Mouse (Mus musculus): ENCODE measurements around the gene Atp1a4. TPM values are rescaled to one million over a fixed set of nuclear protein-coding genes. Genes with fewer than 3 reads are reported as not detected.

Atp1a4 gene
- total RNA-seq (2021) = not detected
- long read RNA-seq, experiment 1 = 0 reads
- long read RNA-seq, experiment 2 = 0 reads

DNA sequence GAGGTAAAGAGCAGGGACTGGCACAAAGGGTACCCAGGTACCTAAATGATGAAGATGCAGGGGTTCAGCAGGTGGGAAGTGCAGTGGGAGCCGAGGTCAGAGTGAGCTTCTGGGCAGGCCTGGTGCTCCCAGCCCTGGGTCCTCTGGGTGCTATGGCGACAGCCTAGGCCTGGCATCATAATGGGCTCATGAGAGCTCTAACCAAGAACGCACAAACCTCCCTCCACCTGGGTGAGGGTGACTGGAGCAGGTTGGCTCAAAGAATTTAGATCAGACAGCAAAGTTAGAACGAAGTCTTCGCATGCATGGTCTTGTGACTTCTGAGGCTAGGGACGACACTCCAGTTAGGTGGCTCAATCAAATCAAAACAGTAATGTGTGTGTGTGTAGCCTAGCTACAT lies at the start of gene Atp1a4:
TSS of gene Atp1a4 (minus strand) at position 101 of the 400 bp plus-strand sequence.
- intact Hi-C loops (cut with DNase I) = no loop called here
- DNase-seq (ENCODE audit: low spot score in 2 of 2) = no peak

DNA sequence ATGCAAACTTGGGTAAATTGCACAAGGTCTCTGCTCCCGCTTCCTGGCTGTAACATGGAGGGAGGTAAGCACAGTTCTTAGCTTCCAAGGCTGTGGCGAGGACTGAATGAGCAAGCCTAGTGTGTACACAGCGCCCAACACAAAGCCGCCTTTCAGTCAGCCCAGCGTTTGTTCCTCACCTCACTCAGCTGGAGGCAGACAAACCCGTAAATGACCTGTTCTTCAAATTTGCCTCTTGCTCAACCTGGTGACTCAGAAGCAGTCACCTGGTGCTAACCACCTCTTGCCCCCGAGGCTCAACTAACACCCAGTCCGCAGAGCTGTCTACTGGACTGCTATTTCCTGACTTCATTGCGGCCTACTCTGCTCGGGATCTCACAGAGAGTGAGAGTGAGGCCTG lies 49.7 kb upstream of the Atp1a4 start:
- DNase-seq (ENCODE audit: low spot score in 2 of 2) = no peak

DNA sequence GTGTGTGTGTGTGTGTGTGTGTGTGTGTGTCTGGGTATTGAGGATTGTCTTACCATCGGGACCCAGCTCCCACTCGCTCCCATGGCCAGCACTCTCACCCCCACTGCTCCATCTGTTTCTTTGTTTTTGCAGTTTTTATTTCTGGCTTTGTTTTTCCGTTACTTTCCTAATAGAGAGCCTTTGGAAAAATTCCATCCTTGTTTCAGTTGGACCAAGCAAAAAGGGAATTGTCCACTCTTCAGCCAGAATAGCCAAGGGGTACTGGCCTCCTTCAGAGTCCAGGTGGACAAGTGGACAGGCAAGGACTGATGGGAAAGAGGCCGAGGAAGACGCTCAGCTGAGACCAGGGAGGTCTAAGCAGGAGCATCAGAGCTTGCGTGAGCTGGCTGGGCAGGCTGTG lies 48.7 kb upstream of the Atp1a4 start:
- no peak for DNase-seq (ENCODE audit: low spot score in 2 of 2)
- intact Hi-C loops (cut with DNase I) = no loop called here

More for the DNA sequence above, 49.7 kb upstream of the Atp1a4 start:
- intact Hi-C loops (cut with DNase I) = no loop called here

DNA sequence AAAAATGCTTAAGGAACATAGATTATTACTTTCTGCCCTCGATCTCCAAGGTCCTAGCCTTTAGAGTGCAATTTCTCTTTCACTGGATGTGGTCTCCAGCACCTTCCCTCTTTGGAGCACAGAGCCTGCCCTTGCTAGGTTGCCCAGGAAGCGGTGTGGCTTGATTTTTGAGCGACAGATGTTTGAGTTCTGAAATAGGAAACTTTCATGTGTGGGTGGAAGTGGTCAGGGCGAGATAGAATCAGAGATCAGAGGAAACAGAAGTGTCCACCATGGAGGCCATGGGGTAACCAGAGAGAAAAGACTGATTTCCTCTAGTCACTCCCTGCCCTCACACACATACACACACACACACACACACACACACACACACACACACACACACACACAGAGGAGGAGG lies 48.0 kb upstream of the Atp1a4 start:
- DNase-seq (ENCODE audit: low spot score in 2 of 2) = no peak
- intact Hi-C loops (cut with DNase I) = no loop called here

DNA sequence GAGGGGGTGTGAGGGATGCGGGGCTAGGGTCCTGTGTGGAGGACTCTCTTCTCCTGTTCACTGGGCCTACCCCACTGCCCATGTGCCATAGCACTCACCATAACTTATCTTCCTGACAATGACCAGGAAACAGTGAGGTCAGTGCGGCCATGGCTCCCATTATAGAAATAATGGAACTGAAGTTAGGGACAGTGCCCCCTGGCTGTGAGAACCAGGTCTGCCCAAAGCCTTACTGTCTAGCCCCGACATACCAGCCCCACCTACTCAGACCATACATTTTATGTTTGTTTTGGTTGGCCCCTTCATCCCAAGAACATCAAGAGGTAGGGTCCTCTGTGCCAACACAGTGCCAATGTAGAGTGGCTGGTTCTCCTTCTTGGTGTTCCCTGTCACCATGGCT lies 47.4 kb upstream of the Atp1a4 start:
- no peak for DNase-seq (ENCODE audit: low spot score in 2 of 2)
- intact Hi-C loops (cut with DNase I) = no loop called here

DNA sequence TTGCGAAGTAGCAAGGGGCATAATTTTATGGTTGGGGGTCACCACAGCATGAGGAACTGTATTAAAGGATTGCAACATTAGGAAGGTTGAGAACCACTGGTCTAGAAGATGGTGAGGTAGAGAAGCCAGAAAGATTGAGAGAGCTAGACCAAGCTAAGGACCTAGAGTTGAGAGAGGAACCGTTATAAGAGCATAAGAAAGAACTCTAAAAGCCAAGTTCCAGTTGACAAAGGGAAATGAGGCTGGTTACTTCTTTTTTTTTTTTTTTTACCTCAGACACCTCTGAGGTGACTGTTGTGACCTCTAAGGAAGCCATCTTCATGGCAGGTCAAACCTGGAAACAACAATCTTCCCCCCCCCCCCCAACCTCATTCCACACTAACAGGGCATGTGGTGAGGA lies 46.9 kb upstream of the Atp1a4 start:
- intact Hi-C loops (cut with DNase I) = no loop called here
- DNase-seq (ENCODE audit: low spot score in 2 of 2) = no peak

DNA sequence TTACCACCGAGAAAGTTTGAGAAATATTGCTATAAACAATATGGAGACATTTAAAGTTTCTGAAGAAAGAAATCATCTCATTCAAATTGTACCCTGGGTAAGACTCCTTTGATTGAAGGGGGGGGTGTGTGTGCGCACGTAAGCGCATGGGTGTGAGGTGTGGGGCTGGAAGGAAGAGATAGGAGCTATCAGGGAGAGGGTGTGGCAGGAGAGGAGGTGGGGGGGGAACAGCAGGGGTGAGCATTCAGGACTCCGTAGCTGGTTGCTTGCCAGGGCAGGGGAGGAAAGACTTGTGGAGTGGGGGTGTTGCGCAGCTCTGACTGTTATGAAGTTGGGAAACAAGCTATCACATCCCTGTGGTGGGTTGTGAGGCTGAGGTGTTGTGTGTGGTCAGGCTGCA lies 46.2 kb upstream of the Atp1a4 start:
- intact Hi-C loops (cut with DNase I) = no loop called here
- no peak for DNase-seq (ENCODE audit: low spot score in 2 of 2)

DNA sequence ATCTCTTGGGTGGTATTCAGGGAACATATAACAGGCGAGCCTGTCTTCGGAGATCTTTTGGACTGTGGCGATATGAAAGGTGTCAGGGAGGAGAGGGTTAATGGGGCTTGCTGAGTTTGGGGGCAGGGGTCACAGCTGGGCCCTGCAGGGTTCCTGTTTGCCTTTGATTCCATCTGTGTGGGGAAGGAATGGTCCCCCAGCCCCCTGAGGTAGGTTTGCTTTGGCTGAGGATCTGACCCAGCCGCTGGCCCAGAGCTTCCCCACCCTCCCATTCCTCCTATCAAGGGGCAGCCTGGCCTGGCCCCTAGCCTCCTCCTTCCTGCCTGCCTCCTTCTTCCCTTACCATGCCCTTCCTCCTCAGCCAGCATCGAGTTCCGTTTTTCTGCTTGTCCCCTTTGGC lies 44.6 kb upstream of the Atp1a4 start:
- intact Hi-C loops (cut with DNase I) = no loop called here
- DNase-seq (ENCODE audit: low spot score in 2 of 2) = no peak

DNA sequence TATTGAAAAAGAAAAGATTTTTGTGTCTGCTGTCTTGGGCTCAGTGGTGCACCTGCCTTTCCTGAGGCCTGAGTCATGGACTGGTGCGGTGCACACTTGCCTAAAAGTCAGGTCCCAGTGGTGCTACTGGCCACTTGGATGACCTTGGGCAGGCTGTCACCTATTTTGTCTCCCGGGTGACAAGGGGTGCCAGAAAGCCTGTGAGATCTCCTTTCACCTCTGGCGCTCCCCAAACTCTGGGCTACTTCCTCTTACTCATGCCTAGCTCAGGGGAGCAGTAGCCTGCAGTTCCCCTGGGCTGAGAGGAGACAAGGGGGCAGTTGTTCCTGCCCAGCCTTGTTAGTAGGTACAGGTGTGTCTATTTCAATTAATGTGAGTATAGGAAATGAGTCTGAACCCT lies 44.1 kb upstream of the Atp1a4 start:
- intact Hi-C loops (cut with DNase I) = no loop called here
- no peak for DNase-seq (ENCODE audit: low spot score in 2 of 2)

DNA sequence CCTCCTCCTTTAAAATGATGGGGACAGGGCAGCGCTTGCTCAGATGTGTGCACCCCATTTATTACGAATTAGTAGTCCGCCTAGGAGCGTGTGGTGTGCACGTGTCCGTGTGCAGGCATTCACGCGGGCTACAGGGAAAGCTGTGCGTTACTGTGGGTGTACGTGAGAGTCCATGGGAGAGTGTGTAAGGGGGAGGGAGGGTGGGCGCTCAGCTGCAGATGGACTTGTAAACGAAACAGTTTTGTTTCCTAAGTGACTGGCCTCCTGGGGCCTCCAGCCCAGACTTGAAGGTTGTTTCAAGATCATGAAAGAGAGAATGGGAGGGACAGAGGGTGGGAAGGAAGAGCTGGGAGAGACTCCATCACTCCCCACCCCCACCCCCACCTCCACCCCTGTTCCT lies 43.0 kb upstream of the Atp1a4 start:
- intact Hi-C loops (cut with DNase I) = no loop called here

DNA sequence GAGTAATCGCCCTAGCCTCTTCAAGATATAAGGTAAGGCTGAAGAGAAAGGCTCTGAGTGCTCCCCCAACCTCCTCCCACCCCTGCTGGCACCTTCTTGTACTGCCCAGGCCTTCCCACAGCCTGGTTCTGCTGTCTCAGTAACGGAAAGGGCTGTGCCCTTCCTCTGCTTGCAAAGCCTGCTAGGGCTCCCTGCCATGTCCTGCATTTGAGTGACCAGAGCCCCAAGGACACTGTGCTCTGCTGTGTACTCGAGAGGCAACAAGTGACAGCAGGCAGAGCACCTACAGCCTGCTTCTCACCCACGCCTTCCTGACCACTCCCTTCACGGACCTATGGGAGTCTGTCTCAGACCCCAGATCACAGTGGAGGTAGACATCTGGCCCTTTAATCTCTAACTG lies 42.0 kb upstream of the Atp1a4 start:
- DNase-seq (ENCODE audit: low spot score in 2 of 2) = no peak
- intact Hi-C loops (cut with DNase I) = no loop called here

More for the DNA sequence above, 43.0 kb upstream of the Atp1a4 start:
- DNase-seq (ENCODE audit: low spot score in 2 of 2) = no peak

DNA sequence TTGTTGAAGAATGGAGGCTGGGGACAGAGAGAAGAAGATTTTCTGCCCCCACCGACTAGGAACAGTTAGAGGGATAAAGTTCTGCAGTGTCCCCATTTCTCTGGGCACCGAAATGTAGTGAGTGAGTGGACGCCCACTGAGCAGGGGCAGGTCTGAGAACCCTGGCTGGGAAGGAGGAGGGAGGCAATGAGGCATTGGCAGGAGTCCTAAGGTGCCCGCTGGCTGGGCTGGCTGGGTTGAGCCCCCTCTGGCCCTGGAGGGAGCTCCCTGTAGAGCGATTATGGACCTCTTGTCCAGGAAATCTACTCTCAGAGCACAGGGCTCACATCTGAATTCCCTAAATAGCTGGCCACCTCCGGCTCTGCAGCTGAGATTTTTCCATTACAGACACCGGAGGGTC lies 41.3 kb upstream of the Atp1a4 start:
- no peak for DNase-seq (ENCODE audit: low spot score in 2 of 2)
- intact Hi-C loops (cut with DNase I) = no loop called here

DNA sequence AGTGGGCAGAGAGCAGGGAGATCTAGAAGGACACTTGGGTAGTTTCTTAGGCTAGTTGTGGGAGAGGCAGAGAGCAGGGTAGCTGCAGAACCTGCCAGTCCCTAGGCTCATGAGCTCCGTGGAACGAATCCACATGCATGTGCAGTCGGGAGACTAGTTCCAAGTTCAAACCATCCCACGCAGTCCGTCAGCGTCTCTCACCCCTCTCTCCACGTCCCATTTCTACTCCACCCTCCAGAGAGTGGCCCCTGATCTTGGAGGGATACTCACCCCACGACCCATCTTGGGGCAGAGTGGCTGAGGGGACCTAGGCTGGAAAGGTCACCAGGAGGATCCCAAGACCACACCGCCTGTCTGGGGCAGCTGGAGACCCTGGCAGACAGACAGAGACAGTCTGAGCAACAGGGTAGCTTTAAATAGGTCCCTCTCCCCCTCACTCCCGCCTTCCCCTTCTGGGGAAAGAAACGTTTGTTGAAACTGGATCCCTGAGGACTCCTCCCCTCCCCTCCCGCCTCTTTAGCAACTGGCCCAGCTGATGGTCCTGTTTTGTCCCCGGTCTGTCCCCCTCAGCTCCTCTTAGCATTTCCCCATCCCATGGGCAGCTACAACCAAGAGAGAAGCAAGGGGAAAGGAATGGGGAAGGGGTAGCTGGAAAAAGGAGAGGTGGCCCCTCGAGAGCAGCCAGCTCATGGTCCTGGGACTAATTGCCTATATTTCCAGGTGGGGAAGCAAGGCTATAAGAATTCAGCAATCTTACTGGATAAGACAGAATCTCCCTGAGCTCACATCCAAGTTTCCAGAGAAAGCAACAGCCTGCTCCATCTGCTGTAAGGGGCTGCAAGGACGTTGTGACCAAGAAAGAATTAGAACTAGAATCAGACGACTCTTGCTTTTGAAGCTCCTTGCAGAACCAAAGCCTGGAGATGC lies 39.7 kb upstream of the Atp1a4 start, which contains the start of gene Atp1a2:
TSS of gene Atp1a2 (minus strand) at position 454 of the 927 bp plus-strand sequence.
- peak; percentile 65 to 81 for DNase-seq (ENCODE audit: low spot score in 2 of 2)
- intact Hi-C loops (cut with DNase I) = no loop called here

DNA sequence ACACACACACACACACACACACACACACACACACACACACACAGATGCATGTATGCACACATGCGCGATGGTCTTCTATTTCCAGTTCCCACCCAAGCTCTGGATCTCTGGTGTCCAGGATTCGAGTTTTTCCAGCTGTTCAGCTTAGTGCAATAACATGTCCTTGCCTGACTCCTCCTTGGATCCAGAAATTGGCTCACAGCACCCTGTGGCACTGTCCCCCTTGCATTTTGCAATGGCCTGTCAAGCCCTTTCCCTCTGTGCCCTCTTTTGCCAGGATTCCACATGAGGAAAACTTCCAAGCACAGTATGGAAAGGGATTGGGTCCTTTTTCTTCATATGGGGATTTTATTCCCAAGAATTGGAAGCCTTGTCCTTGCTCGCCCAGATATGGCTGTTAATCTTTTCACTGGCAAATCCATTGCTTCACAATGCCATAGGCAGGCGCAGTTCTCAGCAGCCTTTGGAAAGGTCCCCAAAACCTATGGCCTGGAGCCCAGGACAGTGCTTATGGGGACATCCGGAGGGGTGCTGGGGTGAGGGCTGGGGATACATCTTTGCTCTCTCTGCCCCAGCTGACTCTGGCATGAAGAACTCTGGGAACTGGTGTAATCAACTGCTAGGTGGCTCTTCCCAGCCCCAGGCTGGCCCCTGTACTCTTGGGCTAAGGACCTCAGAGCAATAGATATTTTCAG lies 38.7 kb upstream of the Atp1a4 start:
- intact Hi-C loops (cut with DNase I) = no loop called here
- no peak for DNase-seq (ENCODE audit: low spot score in 2 of 2)

DNA sequence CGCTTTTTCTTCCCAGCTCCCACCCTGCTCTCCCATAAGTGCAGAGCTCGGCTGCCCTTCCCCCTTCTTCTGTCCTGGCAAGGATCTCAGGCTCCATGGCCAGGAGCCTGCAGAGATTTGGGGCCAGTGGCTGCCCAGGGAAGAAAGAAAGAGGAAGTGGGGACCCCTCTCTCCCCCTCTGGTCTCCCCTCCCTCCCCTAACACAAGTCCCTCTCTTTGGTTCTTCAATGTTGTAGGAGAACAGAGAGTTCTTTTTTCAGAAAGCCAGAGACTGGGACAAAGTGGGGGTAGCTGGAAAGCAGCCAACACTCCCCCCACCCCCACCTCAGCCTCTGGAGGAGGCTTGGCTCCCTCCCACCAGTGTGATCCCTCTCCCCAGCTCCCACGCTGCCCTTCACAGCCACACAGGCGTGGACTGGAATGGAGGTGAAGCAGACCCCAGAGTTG lies 37.6 kb upstream of the Atp1a4 start:
- peak; percentile 61 to 75 for DNase-seq (ENCODE audit: low spot score in 2 of 2)
- intact Hi-C loops (cut with DNase I) = no loop called here

DNA sequence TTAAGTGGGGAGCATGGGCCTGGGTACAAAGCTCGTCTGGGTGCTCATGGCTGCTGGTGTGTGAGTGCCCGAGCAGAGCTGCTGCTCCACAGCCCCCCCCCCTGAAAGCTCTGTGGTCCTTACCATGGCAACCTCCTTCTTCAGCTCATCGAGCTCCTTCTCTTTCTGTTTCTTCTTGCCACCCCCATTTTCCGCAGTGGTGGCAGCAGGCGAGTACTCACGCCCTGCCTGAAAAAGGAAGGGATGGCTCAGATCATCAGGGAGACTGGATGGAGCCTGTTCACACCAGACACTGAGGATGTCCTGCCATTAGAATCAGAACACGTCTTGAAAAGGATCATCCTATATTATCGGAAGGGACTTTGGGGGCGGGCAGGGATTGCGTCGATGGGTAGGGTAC lies 35.2 kb upstream of the Atp1a4 start:
- DNase-seq (ENCODE audit: low spot score in 2 of 2) = peak in 1 of 2 experiments; percentile 54
- intact Hi-C loops (cut with DNase I) = no loop called here

DNA sequence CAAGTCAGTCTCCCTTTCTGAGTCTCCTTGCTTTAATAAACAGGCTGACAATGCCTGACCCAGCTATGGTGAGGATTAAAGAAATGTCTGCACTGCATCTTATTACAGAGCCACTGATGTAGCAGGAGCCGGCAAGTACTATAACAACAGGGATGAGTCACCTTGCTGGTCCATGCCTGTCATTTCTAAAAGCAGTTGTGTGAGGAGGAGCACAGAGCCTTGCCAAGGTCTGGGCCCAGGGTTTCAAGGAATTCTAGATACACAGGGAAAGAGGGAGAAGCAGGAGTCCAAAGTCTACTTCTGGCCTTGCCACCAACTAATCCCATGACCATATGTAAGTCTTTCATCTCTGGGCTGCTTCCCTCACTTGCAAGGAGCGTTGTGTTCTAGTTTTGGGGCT lies 34.7 kb upstream of the Atp1a4 start:
- no peak for DNase-seq (ENCODE audit: low spot score in 2 of 2)
- intact Hi-C loops (cut with DNase I) = no loop called here

DNA sequence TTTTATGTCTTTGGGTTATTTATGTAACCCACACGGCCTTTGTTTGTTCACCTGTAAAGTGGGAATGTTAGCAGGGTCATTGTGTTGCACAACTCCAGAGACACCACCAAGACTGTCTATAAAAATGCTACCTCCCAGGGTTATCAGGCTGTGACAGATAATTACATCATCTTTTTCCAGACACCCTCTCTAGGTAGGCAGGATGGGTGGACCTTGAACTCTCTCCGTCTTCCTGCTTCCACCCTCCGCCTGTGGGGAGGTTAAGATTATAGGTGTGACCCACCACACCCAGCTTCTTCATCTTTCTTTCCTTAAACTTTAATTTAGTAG lies 31.4 kb upstream of the Atp1a4 start:
- no peak for DNase-seq (ENCODE audit: low spot score in 2 of 2)

DNA sequence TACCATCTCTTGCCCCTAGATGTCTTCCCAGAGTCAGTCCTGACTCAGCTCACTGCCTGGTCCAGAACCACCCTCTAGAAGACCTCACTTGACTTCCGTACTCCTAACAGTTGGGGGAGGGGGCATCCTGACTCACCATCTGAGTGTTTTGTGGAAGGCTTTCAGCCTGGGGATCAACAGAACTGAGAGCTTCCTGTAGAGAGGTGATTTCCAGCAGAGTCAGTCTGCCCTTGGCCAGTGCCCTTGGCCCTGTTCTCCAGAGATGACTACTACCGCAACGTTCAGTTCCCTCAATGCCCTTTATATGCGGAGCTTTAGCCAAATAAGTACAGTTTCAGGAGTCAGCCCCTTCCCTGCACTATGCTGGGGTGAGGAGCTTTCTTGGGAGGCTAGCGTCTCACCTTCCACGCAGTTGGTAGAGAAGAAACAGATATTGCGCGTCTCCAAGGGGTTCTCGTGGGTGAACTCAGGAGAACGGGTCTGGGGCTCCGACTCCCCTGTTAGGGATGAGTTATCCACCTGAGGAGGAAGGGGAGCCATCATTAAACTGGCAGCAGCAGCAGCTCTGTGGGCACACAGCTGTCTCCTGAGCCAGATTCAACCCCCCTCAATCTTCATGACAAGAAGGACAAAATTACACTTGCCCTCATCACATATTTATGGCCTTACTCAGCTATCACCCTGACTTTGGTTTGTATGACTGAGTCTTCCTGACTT lies 30.8 kb upstream of the Atp1a4 start:
- intact Hi-C loops (cut with DNase I) = no loop called here
- no peak for DNase-seq (ENCODE audit: low spot score in 2 of 2)

More for the DNA sequence above, 31.4 kb upstream of the Atp1a4 start:
- intact Hi-C loops (cut with DNase I) = no loop called here

DNA sequence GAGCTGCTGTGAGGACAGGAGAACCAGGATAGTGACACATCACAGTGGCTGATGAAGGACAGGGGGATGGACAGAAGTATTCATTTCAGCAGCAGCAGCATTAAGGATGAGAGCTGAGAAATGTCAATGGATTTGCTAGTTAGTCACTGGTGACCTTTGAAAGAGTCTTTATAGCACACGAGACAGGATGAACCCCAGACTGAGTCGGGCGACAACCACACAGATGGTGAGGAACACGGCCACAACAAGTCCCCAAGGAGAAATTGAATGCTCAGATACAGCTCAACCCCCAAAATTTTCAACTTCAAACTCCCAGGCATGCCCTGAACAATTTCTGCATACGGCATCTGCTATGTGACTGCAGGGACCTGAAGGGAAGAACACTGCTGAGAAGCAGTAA lies 28.5 kb upstream of the Atp1a4 start:
- intact Hi-C loops (cut with DNase I) = no loop called here
- no peak for DNase-seq (ENCODE audit: low spot score in 2 of 2)
